Mouse (Mus musculus): Measurements from ENCODE around the gene Epha1.

Gene Epha1

GRCm38 (mm10) chr6:42324482-42325267 is 48.4 kb downstream of the Epha1 start, which contains the start of gene Fam131b:
TSS of gene Fam131b (minus strand) at chr6:42324643.
- no peak for DNase-seq (ENCODE audit: low spot score in 2 of 2)

GRCm38 (mm10) chr6:42324067-42324481 is 49.0 kb downstream of the Epha1 start:
- DNase-seq (ENCODE audit: low spot score in 2 of 2), result no peak

GRCm38 (mm10) chr6:42323371-42324066 is 49.5 kb downstream of the Epha1 start:
- no peak for DNase-seq (ENCODE audit: low spot score in 2 of 2)

GRCm38 (mm10) chr6:42318293-42318692 is 54.8 kb downstream of the Epha1 start:
- no peak for DNase-seq (ENCODE audit: low spot score in 2 of 2)

GRCm38 (mm10) chr6:42310427-42311053 is 62.5 kb downstream of the Epha1 start:
- no peak for DNase-seq (ENCODE audit: low spot score in 2 of 2)

GRCm38 (mm10) chr6:42309816-42310378 is 63.2 kb downstream of the Epha1 start:
- DNase-seq (ENCODE audit: low spot score in 2 of 2), result no peak
